Mouse (Mus musculus) stomach, postnatal 0 days (tissue): ENCODE measurements around the gene Hydin. TPM values are rescaled to one million over a fixed set of nuclear protein-coding genes. Genes with fewer than 3 reads are reported as not detected.

Experiments used
- ATAC-seq: fragments of 200-750 bp; cut with Nextera tagmentation; 2 replicates; pipeline ENCODE4 v1.8.0; 2017; ENCODE audit not compliant: low FRiP score, low TSS enrichment
- DNase-seq: peaks from one replicate; pipeline ENCODE4 v3.0.0-alpha.2; 2016; ENCODE audit warnings: low spot score
- H3K27ac ChIP-seq: fragments of 300-500 bp; sonication (generic); replicated peaks from 2 replicates; pipeline ENCODE4 v1.5.1; 2014; ENCODE audit warnings: mild to moderate bottlenecking, control low read depth
- H3K27me3 ChIP-seq: fragments of 300-500 bp; sonication (generic); 2 replicates; pipeline ENCODE4 v1.6.1; 2014; ENCODE audit warnings: low read length; ENCODE audit not compliant: control insufficient read depth, insufficient read depth
- H3K36me3 ChIP-seq: fragments of 300-500 bp; sonication (generic); 2 replicates; pipeline ENCODE4 v1.6.1; 2014; ENCODE audit warnings: low read length, mixed read lengths; ENCODE audit not compliant: control insufficient read depth, insufficient read depth
- H3K4me1 ChIP-seq: fragments of 300-500 bp; sonication (generic); replicated peaks from 2 replicates; pipeline ENCODE4 v1.6.1; 2014; ENCODE audit warnings: antibody characterized with exemption; ENCODE audit not compliant: control insufficient read depth, insufficient read depth
- H3K4me2 ChIP-seq: fragments of 300-500 bp; sonication (generic); replicated peaks from 2 replicates; pipeline ENCODE4 v1.6.1; 2014; ENCODE audit warnings: low read depth, mild to moderate bottlenecking, control low read depth, moderate library complexity
- H3K4me3 ChIP-seq: fragments of 300-500 bp; sonication (generic); 2 replicates; pipeline ENCODE4 v1.5.1; 2014; ENCODE audit warnings: low read depth, low read length, control low read depth
- H3K9ac ChIP-seq: fragments of 300-500 bp; sonication (generic); 2 replicates; pipeline ENCODE4 v1.6.1; 2014; ENCODE audit warnings: mild to moderate bottlenecking, low read length, control low read depth, mixed read lengths
- H3K9me3 ChIP-seq: fragments of 300-500 bp; sonication (generic); 2 replicates; pipeline ENCODE4 v1.6.1; 2016; ENCODE audit warnings: low read length; ENCODE audit not compliant: control insufficient read depth
- CTCF ChIP-seq: IDR thresholded peaks from 2 replicates; pipeline ENCODE4 v1.5.1; 2016; ENCODE audit warnings: antibody characterized with exemption, low read depth, mild to moderate bottlenecking, moderate library complexity
- EP300 ChIP-seq: optimal IDR thresholded peaks from 2 replicates; pipeline ENCODE3; 2016; ENCODE audit warnings: antibody characterized with exemption
- WGBS: fragments of 180-500 bp; shearing (Covaris S2); extraction: QIAGEN DNeasy Blood & Tissue Kit; methylation state at CpG from one replicate; pipeline ENCODE4 v1.1.7; 2014; 5-methylcytosine and 5-hydroxymethylcytosine counted together
- polyA plus RNA-seq: library from polyadenylated mRNA; unstranded; fragments of >200 nt; fragmentation: Nextera tagmentation; extraction: Ambion mirVana; gene quantifications from 2 replicates; pipeline ENCODE4 v1.2.1, GENCODE M21; 2015

The Hydin gene
- polyA plus RNA-seq, 1 experiment from 2014 or later = 0.05 TPM

GRCm38 (mm10) chr8:110402311-110402710 lies 135.5 kb downstream of the Hydin start:
- 87% methylated on average over 6 of the region's 6 CpGs for WGBS

DNA sequence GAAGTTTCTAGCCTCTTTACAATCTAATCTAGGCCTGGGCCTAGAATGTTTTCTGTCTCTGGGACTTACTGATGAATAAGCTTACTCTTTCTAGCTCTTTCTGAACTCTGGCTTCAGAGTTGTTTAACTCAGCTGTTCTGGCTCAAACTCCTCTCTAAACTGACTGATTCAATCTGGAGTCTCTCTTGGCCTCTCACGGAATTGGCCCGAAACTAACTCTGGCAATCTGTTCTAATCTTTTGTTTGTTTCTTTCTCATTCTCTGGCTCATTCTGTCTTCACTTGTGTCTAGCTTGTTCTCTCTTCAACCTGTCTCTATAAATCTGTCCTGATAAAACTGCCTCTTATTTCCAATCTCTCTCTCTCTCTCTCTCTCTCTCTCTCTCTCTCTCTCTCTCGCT lies 137.7 kb downstream of the Hydin start:
- no peak overlapping the region for H3K9ac ChIP-seq
- H3K27ac ChIP-seq = no peak overlapping the region
- H3K36me3 ChIP-seq = no peaks in the 10 kb centered on the region
- H3K27me3 ChIP-seq = no peaks in the 10 kb centered on the region
- no peak for ATAC-seq
- H3K4me2 ChIP-seq = no peak overlapping the region
- 51% methylated on average over 3 of the region's 3 CpGs for WGBS
- H3K9me3 ChIP-seq = no peaks in the 10 kb centered on the region
- TF ChIP-seq CTCF (no peak), EP300 (no peak)
- no peaks in the 10 kb centered on the region for H3K4me1 ChIP-seq
- no peak for DNase-seq
- no peak overlapping the region for H3K4me3 ChIP-seq

More at GRCm38 (mm10) chr8:110402311-110402710, 135.5 kb downstream of the Hydin start:
- Histone ChIP-seq H3K4me2 (no peak overlapping the region), H3K9ac (no peak overlapping the region), H3K36me3 (no peaks in the 10 kb centered on the region), H3K27me3 (no peaks in the 10 kb centered on the region), H3K4me1 (no peaks in the 10 kb centered on the region), H3K4me3 (no peak overlapping the region), H3K9me3 (no peaks in the 10 kb centered on the region), H3K27ac (no peak overlapping the region)
- TF ChIP-seq CTCF = no peak
- no peak for TF ChIP-seq EP300
- ATAC-seq = no peak
- no peak for DNase-seq

DNA sequence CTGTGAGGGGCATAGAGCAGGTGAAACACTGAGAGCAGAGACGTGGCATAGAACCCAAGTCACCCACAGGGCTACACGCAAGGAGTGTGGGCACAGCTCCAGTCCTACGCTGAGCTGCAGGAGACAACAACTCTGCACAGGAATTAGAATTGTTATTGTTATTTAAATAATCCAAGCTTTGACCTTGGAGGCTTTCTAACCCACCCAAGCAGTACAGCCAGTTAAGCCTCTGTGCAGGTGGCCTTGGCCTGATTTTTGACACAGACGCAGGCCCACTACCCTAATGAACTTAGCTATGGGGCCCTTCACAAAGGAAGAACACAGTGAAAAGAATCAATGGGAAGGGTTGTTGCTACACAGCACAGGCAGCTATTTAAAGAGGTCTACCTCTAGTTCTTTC lies 148.3 kb downstream of the Hydin start:
- H3K9ac ChIP-seq = no peak overlapping the region
- DNase-seq = no peak
- WGBS = 68% methylated on average over 4 of the region's 4 CpGs
- no peaks in the 10 kb centered on the region for H3K4me1 ChIP-seq
- no peak for ATAC-seq
- no peak overlapping the region for H3K27ac ChIP-seq
- H3K27me3 ChIP-seq = no peaks in the 10 kb centered on the region
- no peak overlapping the region for H3K4me2 ChIP-seq
- TF ChIP-seq EP300 (no peak), CTCF (no peak)
- H3K36me3 ChIP-seq = no peaks in the 10 kb centered on the region
- H3K9me3 ChIP-seq = no peaks in the 10 kb centered on the region
- no peak overlapping the region for H3K4me3 ChIP-seq

DNA sequence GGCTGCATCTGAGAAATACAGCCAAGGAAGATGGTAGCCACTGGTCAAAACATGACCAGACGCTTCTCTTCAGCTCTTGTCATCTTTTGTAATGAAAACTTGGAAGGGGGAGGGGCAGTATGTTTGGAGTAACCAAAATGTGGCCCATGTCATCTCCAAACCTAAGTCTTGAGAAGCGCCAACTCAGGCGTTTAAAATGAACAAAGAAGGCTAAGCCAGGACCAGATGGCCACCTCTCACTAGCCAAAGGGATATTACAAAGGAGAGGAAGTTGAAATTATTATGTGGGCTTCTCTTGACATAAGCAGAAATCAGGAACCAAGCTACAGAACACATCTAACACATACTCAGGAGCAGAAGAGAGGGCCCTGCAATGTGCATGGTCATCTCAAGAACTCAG lies 150.2 kb downstream of the Hydin start:
- no peaks in the 10 kb centered on the region for H3K4me1 ChIP-seq
- ATAC-seq = no peak
- no peak overlapping the region for H3K4me2 ChIP-seq
- no peak for TF ChIP-seq EP300
- no peak for TF ChIP-seq CTCF
- H3K9me3 ChIP-seq = no peaks in the 10 kb centered on the region
- H3K27ac ChIP-seq = no peak overlapping the region
- no peak overlapping the region for H3K9ac ChIP-seq
- no peaks in the 10 kb centered on the region for H3K36me3 ChIP-seq
- DNase-seq = no peak
- WGBS = 76% methylated on average over 3 of the region's 3 CpGs
- H3K27me3 ChIP-seq = no peaks in the 10 kb centered on the region
- no peak overlapping the region for H3K4me3 ChIP-seq

DNA sequence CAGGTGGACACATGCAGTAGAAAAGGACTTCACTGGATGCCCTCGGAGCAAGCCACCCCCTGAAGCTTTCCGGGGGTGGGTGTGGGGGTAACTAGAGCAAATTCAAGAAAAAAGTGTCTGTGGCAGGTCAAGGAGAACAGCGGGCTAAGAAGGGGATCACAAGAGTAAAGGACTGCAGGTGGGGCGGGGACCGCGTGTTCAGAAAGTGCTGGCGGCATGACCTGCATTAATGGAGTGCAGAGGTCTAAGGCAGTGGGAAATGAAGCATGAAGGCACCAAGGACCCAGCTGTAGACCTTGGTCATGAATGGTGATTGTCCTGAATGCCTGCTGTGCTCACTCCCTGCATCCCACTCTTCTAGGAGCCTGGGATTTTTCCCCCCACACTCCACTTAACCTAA lies 151.0 kb downstream of the Hydin start:
- Histone ChIP-seq H3K27me3 (no peaks in the 10 kb centered on the region), H3K9ac (no peak overlapping the region), H3K4me3 (no peak overlapping the region), H3K27ac (no peak overlapping the region), H3K4me2 (no peak overlapping the region), H3K9me3 (no peaks in the 10 kb centered on the region), H3K4me1 (no peaks in the 10 kb centered on the region), H3K36me3 (no peaks in the 10 kb centered on the region)
- TF ChIP-seq CTCF (no peak), EP300 (no peak)
- ATAC-seq (no peak), DNase-seq (no peak)
- 92% methylated on average over 7 of the region's 7 CpGs for WGBS

DNA sequence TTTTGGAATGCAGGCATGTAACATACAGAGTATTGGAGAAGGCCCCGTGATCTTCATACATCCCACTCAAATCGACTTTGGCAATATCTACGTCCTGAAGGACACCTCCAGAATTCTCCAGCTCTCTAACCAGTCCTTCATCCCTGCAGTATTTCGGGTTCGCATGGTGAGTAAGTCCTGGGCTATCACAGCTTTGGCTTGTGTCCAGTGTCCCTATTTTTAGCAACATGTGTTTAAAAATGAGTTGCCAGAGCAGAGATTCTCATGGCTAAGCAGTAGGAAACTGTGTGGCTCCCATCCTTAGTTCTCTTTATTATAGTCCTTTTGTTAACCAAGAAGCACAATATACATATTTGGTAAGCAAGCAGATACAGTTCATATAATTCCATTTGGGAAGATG lies 152.9 kb downstream of the Hydin start:
- Histone ChIP-seq H3K27me3 (no peaks in the 10 kb centered on the region), H3K4me3 (no peak overlapping the region), H3K36me3 (no peaks in the 10 kb centered on the region), H3K9ac (no peak overlapping the region), H3K4me1 (no peaks in the 10 kb centered on the region), H3K9me3 (no peaks in the 10 kb centered on the region), H3K4me2 (no peak overlapping the region), H3K27ac (no peak overlapping the region)
- no peak for ATAC-seq
- no peak for DNase-seq
- TF ChIP-seq CTCF (no peak), EP300 (no peak)
- WGBS = 67% methylated on average over 5 of the region's 5 CpGs
